Mouse (Mus musculus): Measurements from ENCODE around the gene Cers4. TPM values are rescaled to one million over a fixed set of nuclear protein-coding genes. Genes with fewer than 3 reads are reported as not detected.

The Cers4 gene
- total RNA-seq (2021) (10 to 100 TPM; 14.4 to 28.4 TPM), polyA plus RNA-seq (2012; rRNA removed) (19.2 and 23.8 TPM in 2 replicates)
- long read RNA-seq, full-length matches to known transcripts: 19 of 34 reads
- long read RNA-seq, partial matches to known transcripts: 1 of 34 reads
- long read RNA-seq, other reads (novel, unspliced or antisense): 14 of 34 reads

- DNase-seq: peak; percentile 91
These were observed at the start of gene Cers4 for GRCm38 (mm10) chr8:4492851-4493685. Gene Cers4 (plus strand): TSS chr8:4493026.

GRCm38 (mm10) chr8:4458165-4458564 is 34.7 kb upstream of the Cers4 start:
- DNase-seq: no peak

- DNase-seq: peak; percentile 6
These were observed 29.8 kb upstream of the Cers4 start for GRCm38 (mm10) chr8:4463061-4463460.

- DNase-seq: no peak
These were observed 18.2 kb upstream of the Cers4 start for GRCm38 (mm10) chr8:4474419-4475187.

DNA sequence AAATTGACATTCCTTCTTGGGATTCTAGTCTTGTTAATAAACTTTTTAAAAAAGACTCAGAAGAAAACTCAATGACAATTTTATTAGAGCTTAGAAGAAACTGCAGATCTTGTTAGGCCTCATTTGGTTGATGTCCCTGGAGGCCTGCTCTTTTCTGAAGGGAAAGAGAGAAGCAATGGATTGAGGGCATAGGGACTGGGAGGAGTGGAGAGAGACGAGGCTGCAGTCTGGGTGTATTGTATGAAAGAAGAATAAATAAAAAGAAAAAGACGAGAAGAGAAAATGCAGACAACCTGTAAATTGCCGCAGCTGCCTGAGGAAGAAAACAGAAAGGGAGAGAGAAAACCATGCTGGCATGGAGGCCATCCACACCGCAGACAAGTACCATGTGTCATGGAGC is 11.7 kb upstream of the Cers4 start:
- DNase-seq: no peak

DNA sequence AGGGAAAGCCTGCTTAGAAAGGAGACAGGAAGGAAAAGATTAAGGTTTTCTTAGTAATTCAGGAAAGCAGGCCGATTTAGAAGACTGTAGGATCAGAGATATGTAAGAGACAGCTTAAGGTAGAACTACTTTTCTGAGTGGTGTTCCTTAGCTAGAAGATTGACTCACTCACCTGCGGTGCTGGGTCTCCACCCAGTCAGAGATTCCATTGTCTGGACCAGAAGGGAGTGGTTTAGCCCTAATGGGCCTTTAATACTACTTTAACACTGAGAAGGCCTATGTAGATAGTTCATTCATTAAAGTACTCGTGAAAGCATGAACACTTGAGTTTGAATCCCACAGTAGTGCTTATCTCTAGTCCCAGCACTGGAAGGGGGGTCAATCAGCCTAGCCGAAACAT is 11.2 kb upstream of the Cers4 start:
- no peak for DNase-seq

GRCm38 (mm10) chr8:4482501-4482900 is 10.3 kb upstream of the Cers4 start:
- no peak for DNase-seq

- DNase-seq: no peak
These were observed 9.5 kb upstream of the Cers4 start for GRCm38 (mm10) chr8:4483330-4483729.

- peak; percentile 63 for DNase-seq
These were observed 1.0 kb downstream of the Cers4 start for GRCm38 (mm10) chr8:4493686-4494440.

GRCm38 (mm10) chr8:4495976-4496375 is 3.1 kb downstream of the Cers4 start:
- DNase-seq: no peak

GRCm38 (mm10) chr8:4497610-4498009 is 4.8 kb downstream of the Cers4 start:
- no peak for DNase-seq

- DNase-seq: no peak
These were observed 12.5 kb downstream of the Cers4 start for GRCm38 (mm10) chr8:4505364-4505763.

DNA sequence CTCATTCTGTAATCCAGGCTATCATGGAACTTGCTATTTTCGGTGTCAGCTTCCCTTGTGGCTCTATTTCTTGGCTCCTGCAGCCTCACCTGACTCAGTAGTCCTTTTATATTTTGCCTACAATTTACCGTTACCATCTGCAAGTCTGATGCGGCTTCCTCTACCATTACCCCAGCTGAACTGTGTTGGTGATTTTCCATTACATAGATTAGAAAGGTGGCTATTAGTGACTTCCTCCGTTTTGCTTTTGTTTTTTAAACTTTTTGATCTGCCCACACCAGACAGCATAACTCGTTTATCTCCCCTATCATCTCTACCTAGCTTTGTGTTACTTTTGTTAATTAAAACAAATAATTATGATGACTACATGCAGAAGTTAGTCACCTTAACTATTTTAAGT is 14.7 kb downstream of the Cers4 start:
- no peak for DNase-seq

DNA sequence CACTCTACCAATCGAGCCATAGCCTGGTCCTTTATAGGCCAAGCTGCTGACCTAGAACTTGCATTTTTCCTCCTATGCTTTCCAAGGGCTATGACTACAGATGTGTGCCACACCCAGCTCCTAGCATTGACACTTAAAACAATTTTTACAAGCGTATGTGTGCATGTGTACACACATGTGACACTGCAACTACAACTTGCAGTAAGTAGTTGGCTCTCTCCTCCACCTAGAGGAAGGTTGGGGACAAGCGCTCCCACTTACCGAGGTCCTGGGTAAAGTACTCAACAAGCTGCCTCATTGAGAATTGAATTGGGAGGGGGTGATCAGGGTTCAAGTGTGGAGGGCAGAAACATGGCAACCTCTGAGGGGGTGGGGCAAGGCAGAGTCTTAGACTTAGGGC is 18.0 kb downstream of the Cers4 start:
- no peak for DNase-seq

DNA sequence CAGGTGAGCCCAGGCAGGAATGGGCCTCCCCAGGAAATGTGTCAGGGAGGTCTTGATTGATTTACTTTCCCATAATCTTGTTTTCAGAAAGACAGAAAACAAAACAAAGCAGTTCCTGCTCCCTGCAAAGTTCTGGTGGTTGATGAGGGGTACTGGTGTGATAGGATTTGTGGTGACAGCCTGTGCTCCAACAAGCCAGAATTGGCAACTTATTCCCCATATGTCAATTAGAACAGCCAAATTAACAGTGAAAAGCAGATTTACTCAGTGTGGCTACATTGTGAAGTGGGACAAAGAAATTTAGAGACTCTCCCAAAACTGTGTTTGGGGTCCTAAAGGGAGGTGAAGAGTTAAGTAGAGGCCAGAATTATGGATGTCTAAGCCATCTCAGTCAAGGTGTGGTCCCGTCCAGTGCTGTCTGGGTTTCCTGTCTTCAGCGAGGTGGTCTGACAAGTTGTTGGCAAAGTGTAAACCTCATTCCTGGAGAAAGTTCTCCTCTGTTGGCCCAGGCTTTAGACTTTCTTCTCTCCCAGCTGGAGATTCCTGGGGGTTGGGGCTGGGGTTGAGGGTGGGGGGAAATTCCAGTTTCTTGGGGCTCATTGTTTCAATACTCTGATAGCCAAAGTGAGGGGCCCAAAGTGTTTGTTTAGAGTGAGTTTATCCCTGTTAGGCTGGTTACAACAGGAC is 18.7 kb downstream of the Cers4 start:
- no peak for DNase-seq

DNA sequence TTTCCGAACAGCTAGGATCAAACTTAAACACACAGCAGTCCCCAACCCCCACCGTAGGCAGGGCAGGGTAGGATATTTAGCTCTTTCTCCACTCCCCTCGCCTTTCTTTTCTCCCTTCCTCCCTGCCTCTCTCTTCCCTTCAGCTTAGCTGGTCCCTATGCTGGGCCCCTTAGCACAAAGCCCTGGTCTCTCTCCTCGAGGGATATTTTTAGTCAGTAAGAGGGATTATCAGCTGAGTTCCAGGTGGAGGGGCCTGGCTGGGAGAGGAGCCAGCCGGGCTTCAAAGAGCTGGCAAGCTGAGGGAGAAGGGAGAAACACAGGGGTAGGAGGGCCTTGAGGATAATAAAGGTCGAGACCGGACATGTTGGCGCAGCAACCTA is 19.3 kb downstream of the Cers4 start:
- DNase-seq: peak; percentile 63

GRCm38 (mm10) chr8:4516162-4516561 is 23.3 kb downstream of the Cers4 start:
- DNase-seq: peak; percentile 62

- no peak for DNase-seq
These were observed 28.6 kb downstream of the Cers4 start for GRCm38 (mm10) chr8:4521472-4521871.

DNA sequence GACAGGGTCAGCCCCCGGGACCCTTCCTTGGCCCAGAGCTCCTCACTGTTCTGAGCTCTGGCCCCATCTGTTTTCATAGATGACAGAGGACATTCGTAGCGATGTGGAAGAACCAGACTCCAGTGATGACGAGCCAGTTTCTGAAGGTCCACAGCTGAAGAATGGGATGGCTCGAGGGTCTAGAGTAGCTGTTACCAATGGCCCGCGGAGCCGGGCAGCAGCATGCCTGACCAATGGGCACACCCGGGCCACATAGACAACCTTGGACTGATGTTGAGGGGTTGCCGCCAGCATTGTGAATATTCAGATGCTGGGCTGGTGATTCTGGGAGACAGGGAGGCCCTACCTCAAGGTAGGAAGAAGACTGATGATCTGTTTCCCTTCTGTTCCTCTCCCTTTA is 30.7 kb downstream of the Cers4 start:
- DNase-seq: no peak
